Mouse (Mus musculus) testis, adult 2 months (tissue): Measurements from ENCODE around the gene Rnd1. TPM values are rescaled to one million over a fixed set of nuclear protein-coding genes. Genes with fewer than 3 reads are reported as not detected.

Experiments used
- H3K27ac ChIP-seq: fragments of 200-500 bp; 2 replicates; pipeline ENCODE4 v1.5.1; 2012; ENCODE audit warnings: low read depth, low read length; ENCODE audit not compliant: control insufficient read depth, insufficient read depth
- H3K27me3 ChIP-seq: fragments of 200-500 bp; 2 replicates; pipeline ENCODE4 v1.6.1; 2012; ENCODE audit warnings: mild to moderate bottlenecking, low read length, moderate library complexity; ENCODE audit not compliant: control insufficient read depth, insufficient read depth
- H3K36me3 ChIP-seq: fragments of 200-500 bp; 2 replicates; pipeline ENCODE4 v1.6.1; 2012; ENCODE audit warnings: mild to moderate bottlenecking, low read length; ENCODE audit not compliant: control insufficient read depth, insufficient read depth
- H3K4me1 ChIP-seq: fragments of 200-500 bp; 2 replicates; pipeline ENCODE4 v1.6.1; 2012; ENCODE audit warnings: low read length; ENCODE audit not compliant: control insufficient read depth, insufficient read depth
- H3K4me3 ChIP-seq: fragments of 200-500 bp; 2 replicates; pipeline ENCODE4 v1.5.1; 2012; ENCODE audit warnings: low read depth, mild to moderate bottlenecking, low read length, moderate library complexity, mixed read lengths; ENCODE audit not compliant: control insufficient read depth
- CTCF ChIP-seq: fragments of 200-500 bp; IDR thresholded peaks from 2 replicates; pipeline ENCODE4 v1.5.1; 2012; ENCODE audit warnings: low read depth, mild to moderate bottlenecking, inconsistent platforms, low read length, moderate library complexity; ENCODE audit not compliant: control insufficient read depth, insufficient read depth, insufficient replicate concordance
- POLR2A ChIP-seq: fragments of 200-500 bp; IDR thresholded peaks from 2 replicates; pipeline ENCODE4 v1.6.1; 2012; ENCODE audit warnings: low read depth, mild to moderate bottlenecking, inconsistent platforms, low read length, moderate library complexity; ENCODE audit not compliant: control insufficient read depth
- polyA plus RNA-seq: library from polyadenylated mRNA; depleted of rRNA; stranded (reverse); fragments of >200 nt; gene quantifications from 2 replicates; pipeline ENCODE4 v1.2.3, GENCODE M21; 2012

The Rnd1 gene
- polyA plus RNA-seq, 1 experiment: 0.32 TPM

- H3K4me1 ChIP-seq: no peaks in the 10 kb centered on the region
- TF ChIP-seq POLR2A: no peak
- TF ChIP-seq CTCF: no peak
- H3K27ac ChIP-seq: no peak overlapping the region
- H3K4me3 ChIP-seq: no peak overlapping the region
- no peaks in the 10 kb centered on the region for H3K27me3 ChIP-seq
- peaks cover 15% of the 10 kb centered on the region for H3K36me3 ChIP-seq
These were observed 29.2 kb downstream of the Rnd1 start for GRCm38 (mm10) chr15:98648071-98648470.

- H3K4me3 ChIP-seq: no peak overlapping the region
- TF ChIP-seq POLR2A: no peak
- TF ChIP-seq CTCF: no peak
These were observed 30.0 kb downstream of the Rnd1 start for GRCm38 (mm10) chr15:98647308-98647707.

GRCm38 (mm10) chr15:98646737-98647136 is 30.5 kb downstream of the Rnd1 start:
- Histone ChIP-seq H3K4me1 (no peaks in the 10 kb centered on the region), H3K27me3 (no peaks in the 10 kb centered on the region), H3K27ac (no peak overlapping the region), H3K36me3 (peaks cover 15% of the 10 kb centered on the region), H3K4me3 (no peak overlapping the region)
- TF ChIP-seq POLR2A (no peak), CTCF (no peak)

More at GRCm38 (mm10) chr15:98647308-98647707, 30.0 kb downstream of the Rnd1 start:
- no peak overlapping the region for H3K27ac ChIP-seq
- H3K27me3 ChIP-seq: no peaks in the 10 kb centered on the region
- no peaks in the 10 kb centered on the region for H3K4me1 ChIP-seq
- peaks cover 15% of the 10 kb centered on the region for H3K36me3 ChIP-seq

- Histone ChIP-seq H3K27ac (no peak overlapping the region), H3K36me3 (peaks cover 12% of the 10 kb centered on the region), H3K27me3 (no peaks in the 10 kb centered on the region), H3K4me3 (no peak overlapping the region), H3K4me1 (no peaks in the 10 kb centered on the region)
- 0 out of 2 replicates have a peak, but pooled peaks have one; percentile 9 for TF ChIP-seq POLR2A
- TF ChIP-seq CTCF: no peak
These were observed 31.9 kb downstream of the Rnd1 start for GRCm38 (mm10) chr15:98645057-98646026.

GRCm38 (mm10) chr15:98644406-98644805 is 32.9 kb downstream of the Rnd1 start:
- H3K4me3 ChIP-seq: no peak overlapping the region
- H3K27me3 ChIP-seq: no peaks in the 10 kb centered on the region
- peaks cover 11% of the 10 kb centered on the region for H3K36me3 ChIP-seq
- H3K27ac ChIP-seq: no peak overlapping the region
- no peak for TF ChIP-seq CTCF
- no peak for TF ChIP-seq POLR2A
- H3K4me1 ChIP-seq: no peaks in the 10 kb centered on the region

- Histone ChIP-seq H3K27me3 (no peaks in the 10 kb centered on the region), H3K36me3 (no peaks in the 10 kb centered on the region; the same call in 1 of the 2 replicates), H3K4me3 (no peak overlapping the region), H3K27ac (no peak overlapping the region), H3K4me1 (peaks cover 4% of the 10 kb centered on the region)
- no peak for TF ChIP-seq POLR2A
- TF ChIP-seq CTCF: no peak
These were observed 37.1 kb downstream of the Rnd1 start for GRCm38 (mm10) chr15:98640157-98640556.

- Histone ChIP-seq H3K27ac (no peak overlapping the region), H3K4me3 (no peak overlapping the region), H3K4me1 (peaks cover 16% of the 10 kb centered on the region), H3K36me3 (no peaks in the 10 kb centered on the region), H3K27me3 (peaks cover 8% of the 10 kb centered on the region)
- no peak for TF ChIP-seq POLR2A
- TF ChIP-seq CTCF: no peak
These were observed 40.1 kb downstream of the Rnd1 start for GRCm38 (mm10) chr15:98637155-98637554.

- H3K36me3 ChIP-seq: no peaks in the 10 kb centered on the region
- peaks cover 9% of the 10 kb centered on the region for H3K27me3 ChIP-seq
- H3K27ac ChIP-seq: no peak overlapping the region
- no peak for TF ChIP-seq POLR2A
- TF ChIP-seq CTCF: no peak
- no peak overlapping the region for H3K4me3 ChIP-seq
- H3K4me1 ChIP-seq: peaks cover 22% of the 10 kb centered on the region
These were observed 40.7 kb downstream of the Rnd1 start for GRCm38 (mm10) chr15:98636517-98636916.
